Mouse (Mus musculus): Measurements from ENCODE around the gene Gm45717.

Gene Gm45717

DNA sequence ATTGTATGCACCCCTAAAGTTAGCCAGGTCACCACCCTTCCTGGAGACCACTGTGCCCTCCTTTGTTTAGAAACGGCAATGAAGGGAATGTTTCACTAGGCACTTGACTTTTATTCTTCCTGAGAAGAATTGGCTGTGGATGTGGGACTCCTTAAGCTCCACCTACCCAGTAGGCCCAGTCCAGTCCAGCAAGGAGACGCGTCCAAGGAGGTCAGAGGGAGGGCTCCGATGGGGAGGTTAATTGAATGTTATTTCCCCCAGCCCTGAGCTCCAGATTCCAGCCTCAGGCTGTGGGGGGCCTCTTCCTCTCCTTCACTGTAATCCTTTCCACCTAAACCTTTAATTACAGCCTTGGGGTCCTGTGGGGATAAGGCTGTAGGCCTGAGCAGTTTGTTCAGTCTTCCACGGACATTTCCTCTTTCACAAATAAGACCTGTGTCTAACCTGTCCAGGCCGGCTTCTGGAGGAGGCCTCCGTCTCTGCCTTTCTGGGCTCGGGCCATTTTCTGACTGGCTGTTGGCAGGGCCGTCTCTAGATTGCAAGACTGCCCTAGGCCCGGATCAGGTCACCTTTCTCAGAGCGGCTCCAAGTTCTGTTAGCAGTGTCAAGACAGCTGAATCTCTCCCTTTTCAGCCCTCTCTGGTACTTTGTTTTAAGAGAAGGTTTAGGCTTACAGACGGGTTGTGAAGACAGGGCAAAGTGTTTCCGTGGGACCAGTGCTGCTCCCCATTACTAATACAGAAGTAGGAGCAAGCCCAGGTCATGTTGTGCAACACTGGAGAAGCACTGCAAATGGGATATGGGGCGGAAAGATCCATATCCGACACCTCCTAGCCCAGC is 53.5 kb downstream of the Gm45717 start:
- DNase-seq = no peak

DNA sequence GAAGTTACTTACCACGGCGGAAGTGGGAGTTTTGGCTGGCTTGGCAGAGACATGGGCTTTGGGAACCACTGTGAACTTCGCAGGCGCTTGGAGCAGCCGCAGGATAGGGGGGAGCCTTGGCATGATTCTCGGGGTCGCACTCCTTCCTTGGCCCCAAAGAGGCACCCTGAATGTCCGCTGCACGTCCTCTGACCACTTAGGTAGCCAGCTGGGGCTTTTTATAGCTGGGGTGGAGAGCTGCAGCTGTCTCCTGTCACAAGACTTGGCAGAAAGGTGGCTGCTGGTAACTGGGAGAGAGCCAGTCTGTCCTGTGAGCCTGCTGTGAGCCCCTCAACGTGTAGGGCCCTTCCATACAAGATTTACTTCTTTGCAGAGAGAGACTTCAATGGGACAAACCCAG is 55.5 kb downstream of the Gm45717 start, which contains the start of gene Cox8b:
TSS of gene Cox8b (minus strand) at position 227 of the 400 bp plus-strand sequence.
- no peak for DNase-seq
